Mouse (Mus musculus) megakaryocyte progenitor cell, adult 5-6 weeks (primary cell): ENCODE data around the gene Kif2c. TPM values are rescaled to one million over a fixed set of nuclear protein-coding genes. Genes with fewer than 3 reads are reported as not detected.
A peak's percentile ranks its signal among the peaks of the same experiment; 100 is the strongest.

ENCODE experiments used
- ATAC-seq: replicated peaks from 2 replicates; pipeline ENCODE4 v1.8.0; 2016; ENCODE audit warnings: mild to moderate bottlenecking, moderate TSS enrichment, inconsistent platforms; ENCODE audit not compliant: poor library complexity
- total RNA-seq, 2 experiments: library from RNA; stranded (forward) in 1 of 2; stranded (reverse) in 1 of 2; fragments of 157-497, 149-512 nt in 1 of 2; fragments of 200-1000 nt in 1 of 2; gene quantifications; 2 replicates each; pipeline versions ENCODE4 v1.2.3 to v1.2.4; 2015 to 2017

Gene Kif2c
- total RNA-seq, 2 experiments from 2014 or later: 33.3 to 45.9 TPM

DNA sequence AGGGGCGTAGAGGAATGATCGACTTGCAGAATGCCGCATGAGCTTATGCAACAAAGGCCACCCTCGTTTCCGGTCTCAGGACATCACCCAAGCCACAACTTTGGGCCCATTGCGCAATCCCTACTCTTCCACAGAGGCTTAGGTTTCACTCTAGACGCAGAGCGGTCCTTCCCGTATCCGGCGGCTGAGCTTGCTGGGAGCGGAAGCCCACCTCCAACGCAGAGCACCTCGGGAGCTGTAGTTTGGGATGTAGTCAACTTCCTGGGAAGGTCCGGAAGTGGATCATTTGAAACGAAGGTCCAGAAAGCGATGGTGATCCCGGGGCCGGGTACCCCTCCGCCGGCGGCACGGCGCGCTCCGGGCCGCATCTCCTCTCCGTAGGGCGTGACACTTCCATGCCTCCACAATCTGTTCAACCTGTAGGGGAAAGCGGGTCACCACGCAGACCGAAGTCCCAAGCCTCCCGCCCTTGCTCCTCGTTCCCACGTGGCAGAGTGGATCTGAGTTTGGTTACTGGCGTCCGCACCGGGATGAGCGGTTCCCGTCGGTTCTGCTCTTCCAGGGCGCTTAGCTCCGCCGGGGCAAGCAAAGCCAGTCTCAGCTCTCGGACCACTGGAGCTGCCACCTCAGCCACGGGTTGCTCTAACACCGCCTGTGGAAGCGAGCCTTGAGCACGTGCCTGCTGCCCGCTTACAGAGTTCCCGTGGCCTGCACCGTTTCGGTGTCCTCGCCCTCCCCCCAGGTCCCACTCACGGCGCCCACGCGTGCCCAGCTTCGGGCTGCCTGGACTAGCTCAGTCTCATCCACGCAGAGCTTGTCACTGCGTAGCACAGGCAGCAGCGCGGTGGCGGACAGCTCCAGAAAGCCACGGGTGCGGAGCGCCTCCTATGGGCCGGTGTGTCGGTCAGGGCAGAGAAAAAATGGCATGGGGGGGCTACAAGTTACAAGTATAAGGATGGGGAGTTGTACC is 61.7 kb downstream of the Kif2c start:
- ATAC-seq: peak; percentile 72

GRCm38 (mm10) chr4:117120052-117120444 is 62.4 kb downstream of the Kif2c start:
- ATAC-seq: no peak

DNA sequence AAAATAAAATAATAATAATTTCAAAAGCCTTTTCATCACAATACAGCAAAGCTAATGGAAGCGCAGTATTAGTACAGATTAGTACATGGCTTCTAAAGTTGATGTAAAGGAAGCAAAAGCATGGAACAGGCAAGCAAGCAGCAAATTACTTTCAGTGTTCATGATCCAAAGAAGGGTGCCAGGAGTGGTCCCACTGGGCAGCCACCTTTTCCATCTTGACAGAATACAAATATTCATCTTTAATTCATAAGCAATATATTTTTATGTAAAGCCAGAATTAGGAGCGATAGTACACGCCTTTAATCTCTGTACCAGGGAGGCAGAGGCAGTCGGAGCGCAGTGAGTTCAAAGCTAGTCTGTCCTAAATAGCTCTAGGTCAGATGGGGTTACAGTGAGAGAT is 62.8 kb downstream of the Kif2c start:
- no peak for ATAC-seq

GRCm38 (mm10) chr4:117117931-117118330 is 64.5 kb downstream of the Kif2c start:
- no peak for ATAC-seq

- no peak for ATAC-seq
Observed at GRCm38 (mm10) chr4:117115592-117115991, 66.8 kb downstream of the Kif2c start.

GRCm38 (mm10) chr4:117113237-117113636 is 69.2 kb downstream of the Kif2c start:
- ATAC-seq: no peak

GRCm38 (mm10) chr4:117110985-117111384 is 71.5 kb downstream of the Kif2c start:
- no peak for ATAC-seq

DNA sequence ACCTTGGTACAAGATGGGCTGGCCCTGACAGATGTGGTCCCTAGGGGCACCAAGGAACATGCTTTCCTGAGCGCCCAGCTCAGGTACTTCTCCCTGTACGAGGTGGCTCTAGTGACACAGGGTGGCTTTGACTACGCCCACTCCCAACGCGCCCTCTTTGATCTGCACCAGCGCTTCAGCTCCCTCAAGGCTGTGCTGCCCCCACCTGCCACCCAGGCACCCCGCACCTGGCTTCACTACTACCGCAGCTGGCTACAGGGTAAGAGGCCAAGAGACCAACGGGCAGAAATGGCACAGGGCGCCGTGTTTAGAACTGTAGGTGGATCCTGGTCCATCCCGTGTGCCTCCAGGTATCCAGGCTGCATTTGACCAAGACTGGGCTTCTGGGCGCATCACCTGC is 72.2 kb downstream of the Kif2c start:
- ATAC-seq: no peak

Other genes with a start within 250 kb of the Kif2c start
- gene Urod, start 188.2 kb downstream of the Kif2c start, total RNA-seq (2015): 47.4 and 80.4 TPM in 2 replicates
- gene Urod, start 188.2 kb downstream of the Kif2c start, total RNA-seq (2017): 49.4 and 50.7 TPM in 2 replicates
- 4.2 and 5.2 TPM in 2 replicates for gene Hectd3, start 187.3 kb downstream of the Kif2c start, total RNA-seq (2015)
- gene Hectd3, start 187.3 kb downstream of the Kif2c start, total RNA-seq (2017): 12.2 and 13.6 TPM in 2 replicates
- gene Eif2b3, start 163.2 kb downstream of the Kif2c start, total RNA-seq (2015): 31.6 and 32.9 TPM in 2 replicates
- gene Eif2b3, start 163.2 kb downstream of the Kif2c start, total RNA-seq (2017): 30.9 and 44.8 TPM in 2 replicates
- 0.30 and 1.3 TPM in 2 replicates for gene Ptch2, start 86.6 kb downstream of the Kif2c start, total RNA-seq (2015)
- gene Ptch2, start 86.6 kb downstream of the Kif2c start, total RNA-seq (2017): 0.08 and 0.57 TPM in 2 replicates
- 9.1 and 10.2 TPM in 2 replicates for gene Btbd19, start 56.9 kb downstream of the Kif2c start, total RNA-seq (2015)
- 6.4 and 8.9 TPM in 2 replicates for gene Btbd19, start 56.9 kb downstream of the Kif2c start, total RNA-seq (2017)
- not detected in 2 replicates for gene Tctex1d4, start 55.8 kb downstream of the Kif2c start, total RNA-seq (2015)
- not detected in 2 replicates for gene Tctex1d4, start 55.8 kb downstream of the Kif2c start, total RNA-seq (2017)
- 1.4 and 2.0 TPM in 2 replicates for gene Plk3, start 48.7 kb downstream of the Kif2c start, total RNA-seq (2015)
- 1.1 and 4.1 TPM in 2 replicates for gene Plk3, start 48.7 kb downstream of the Kif2c start, total RNA-seq (2017)
- gene Rps8, start 26.4 kb downstream of the Kif2c start, total RNA-seq (2015): 4,838 and 5,186 TPM in 2 replicates
- gene Rps8, start 26.4 kb downstream of the Kif2c start, total RNA-seq (2017): 1,989 and 2,131 TPM in 2 replicates
- 6.2 and 8.5 TPM in 2 replicates for gene Tmem53, start 69.3 kb upstream of the Kif2c start, total RNA-seq (2015)
- 1.7 and 4.9 TPM in 2 replicates for gene Tmem53, start 69.3 kb upstream of the Kif2c start, total RNA-seq (2017)
- not detected in 2 replicates for gene Armh1, start 69.5 kb upstream of the Kif2c start, total RNA-seq (2015)
- not detected in 2 replicates for gene Armh1, start 69.5 kb upstream of the Kif2c start, total RNA-seq (2017)